Comparison of ENCODE assay signal across 25 mouse cellular contexts in genomic region chr15:12573621-12574020, GRCm38 (mm10).
"Had no signal": no experiment of that assay in that cellular context is flagged by ENCODE, and none has a peak within 500 bp of the region (broad histone marks: within the 10 kb centered on the region; RNA-seq: fewer than 3 reads in every experiment).

No protein-coding gene starts in this region.

- H3K9me3 ChIP-seq: heart, embryonic 13.5 days; heart, embryonic 15.5 days; hindbrain, embryonic 13.5 days; hindbrain, embryonic 15.5 days; intestine, embryonic 15.5 days; limb, embryonic 10.5 days; limb, embryonic 12.5 days had no signal

- H3K9ac ChIP-seq: heart, embryonic 13.5 days; heart, embryonic 15.5 days; hindbrain, embryonic 13.5 days; hindbrain, embryonic 15.5 days; intestine, embryonic 15.5 days; limb, embryonic 12.5 days had no signal

- DNase-seq: gastrocnemius, postnatal 14 days; gastrocnemius, postnatal 36 days; heart, adult 11 months; heart, adult 2 months; heart, postnatal 14 days; heart, postnatal 36 days; kidney, adult 18-20 months; kidney, adult 8-10 months; kidney, postnatal 10 days; kidney, postnatal 25 days; kidney, postnatal 4 days; liver had no signal

- H3K27me3 ChIP-seq: heart, embryonic 13.5 days; heart, embryonic 15.5 days; hindbrain, embryonic 13.5 days; hindbrain, embryonic 15.5 days; intestine, embryonic 15.5 days; limb, embryonic 12.5 days had no signal

- H3K4me2 ChIP-seq: heart, embryonic 11.5 days; heart, embryonic 13.5 days; heart, embryonic 15.5 days; hindbrain, embryonic 13.5 days; hindbrain, embryonic 15.5 days; intestine, embryonic 15.5 days; limb, embryonic 12.5 days; liver, embryonic 11.5 days had no signal

- H3K36me3 ChIP-seq: heart, embryonic 13.5 days; heart, embryonic 15.5 days; hindbrain, embryonic 13.5 days; hindbrain, embryonic 15.5 days; intestine, embryonic 15.5 days; limb, embryonic 10.5 days; limb, embryonic 12.5 days had no signal

- H3K4me3 ChIP-seq: heart, adult 2 months; heart, embryonic 13.5 days; heart, embryonic 15.5 days; hindbrain, embryonic 13.5 days; hindbrain, embryonic 15.5 days; intestine, embryonic 15.5 days; layer of hippocampus, adult 2 months; left cerebral cortex, adult 2 months; limb, embryonic 10.5 days; limb, embryonic 12.5 days had no signal

- ATAC-seq: inflammation-experienced regulatory T-cells, adult 6 months; intestine, embryonic 15.5 days; intestine, postnatal 0 days had no signal

- H3K27ac ChIP-seq: heart, adult 2 months; heart, embryonic 13.5 days; heart, embryonic 15.5 days; hindbrain, embryonic 13.5 days; hindbrain, embryonic 15.5 days; intestine, embryonic 15.5 days; layer of hippocampus, adult 2 months; left cerebral cortex, adult 2 months; limb, embryonic 10.5 days; limb, embryonic 12.5 days had no signal
